Mouse (Mus musculus) neural tube, embryonic 13.5 days (tissue): Measurements from ENCODE around the gene Gsta4. TPM values are rescaled to one million over a fixed set of nuclear protein-coding genes. Genes with fewer than 3 reads are reported as not detected.
"Not testable (repeated sequence)": the region's sequence is repeated elsewhere in the genome, so short reads cannot be mapped to it uniquely, and the experiment has no call there.

Experiments
- ATAC-seq: fragments of 200-750 bp; cut with Nextera tagmentation; 2 replicates; pipeline ENCODE4 v1.8.0; 2017; ENCODE audit warnings: low read depth, mild to moderate bottlenecking, moderate TSS enrichment, moderate library complexity
- H3K27ac ChIP-seq: fragments of 300-500 bp; sonication (generic); replicated peaks from 2 replicates; pipeline ENCODE4 v1.5.1; 2015; ENCODE audit warnings: moderate library complexity, mild to moderate bottlenecking, inconsistent platforms
- H3K27me3 ChIP-seq: fragments of 300-500 bp; sonication (generic); 2 replicates; pipeline ENCODE4 v1.6.1; 2015; ENCODE audit warnings: mild to moderate bottlenecking, inconsistent platforms
- H3K36me3 ChIP-seq: fragments of 300-500 bp; sonication (generic); 2 replicates; pipeline ENCODE4 v1.6.1; 2015; ENCODE audit warnings: mild to moderate bottlenecking, inconsistent platforms
- H3K4me1 ChIP-seq: fragments of 300-500 bp; sonication (generic); replicated peaks from 2 replicates; pipeline ENCODE4 v1.6.1; 2015; ENCODE audit warnings: inconsistent platforms
- H3K4me2 ChIP-seq: fragments of 300-500 bp; sonication (generic); 2 replicates; pipeline ENCODE4 v1.6.1; 2015; ENCODE audit warnings: inconsistent platforms, mild to moderate bottlenecking, moderate library complexity
- H3K4me3 ChIP-seq: fragments of 300-500 bp; sonication (generic); 2 replicates; pipeline ENCODE4 v1.5.1; 2015; ENCODE audit warnings: mild to moderate bottlenecking, inconsistent platforms
- H3K9ac ChIP-seq: fragments of 300-500 bp; sonication (generic); 2 replicates; pipeline ENCODE4 v1.6.1; 2015; ENCODE audit warnings: moderate library complexity, mild to moderate bottlenecking, inconsistent platforms
- H3K9me3 ChIP-seq: fragments of 300-500 bp; sonication (generic); 2 replicates; pipeline ENCODE4 v1.6.1; 2016; ENCODE audit warnings: inconsistent platforms
- WGBS: fragments of 180-500 bp; shearing (Covaris S2); methylation state at CpG from one replicate; pipeline ENCODE4 v1.1.7; 2015; 5-methylcytosine and 5-hydroxymethylcytosine counted together
- polyA plus RNA-seq: library from polyadenylated mRNA; unstranded; fragments of >200 nt; fragmentation: Nextera tagmentation; extraction: Ambion mirVana; gene quantifications from 2 replicates; pipeline ENCODE4 v1.2.1, GENCODE M21; 2015

The Gsta4 gene
- polyA plus RNA-seq, 1 experiment from 2014 or later: 35.4 TPM

GRCm38 (mm10) chr9:78165454-78165853 lies 17.1 kb upstream of the Gsta4 start:
- Histone ChIP-seq H3K4me3 (no peak overlapping the region), H3K4me2 (no peak overlapping the region), H3K27me3 (no peaks in the 10 kb centered on the region), H3K9me3 (no peaks in the 10 kb centered on the region), H3K36me3 (peaks cover 92% of the 10 kb centered on the region), H3K27ac (no peak overlapping the region), H3K9ac (no peak overlapping the region), H3K4me1 (no peaks in the 10 kb centered on the region)
- 96% methylated on average over 6 of the region's 6 CpGs for WGBS
- ATAC-seq: no peak

- Histone ChIP-seq H3K9me3 (no peaks in the 10 kb centered on the region), H3K27me3 (no peaks in the 10 kb centered on the region), H3K4me1 (no peaks in the 10 kb centered on the region), H3K4me3 (no peak overlapping the region), H3K4me2 (no peak overlapping the region), H3K36me3 (peaks cover 84% of the 10 kb centered on the region), H3K9ac (no peak overlapping the region), H3K27ac (no peak overlapping the region)
- ATAC-seq: no peak
- 87% methylated on average over 19 of the region's 19 CpGs for WGBS
Measured at GRCm38 (mm10) chr9:78166694-78167452, 15.7 kb upstream of the Gsta4 start.

GRCm38 (mm10) chr9:78167453-78167969 lies 15.1 kb upstream of the Gsta4 start:
- Histone ChIP-seq H3K27me3 (no peaks in the 10 kb centered on the region), H3K4me2 (no peak overlapping the region), H3K4me1 (no peaks in the 10 kb centered on the region), H3K27ac (no peak overlapping the region), H3K9ac (no peak overlapping the region), H3K4me3 (no peak overlapping the region), H3K36me3 (peaks cover 78% of the 10 kb centered on the region), H3K9me3 (no peaks in the 10 kb centered on the region)
- 90% methylated on average over 19 of the region's 19 CpGs for WGBS
- ATAC-seq: no peak

- Histone ChIP-seq H3K27ac (no peak overlapping the region), H3K36me3 (peaks cover 66% of the 10 kb centered on the region), H3K9me3 (no peaks in the 10 kb centered on the region), H3K27me3 (no peaks in the 10 kb centered on the region), H3K4me3 (no peak overlapping the region), H3K9ac (no peak overlapping the region), H3K4me1 (no peaks in the 10 kb centered on the region), H3K4me2 (no peak overlapping the region)
- WGBS: 94% methylated on average over 6 of the region's 6 CpGs
- ATAC-seq: no peak
Measured at GRCm38 (mm10) chr9:78168864-78169263, 13.7 kb upstream of the Gsta4 start.

GRCm38 (mm10) chr9:78174016-78174415 lies 8.6 kb upstream of the Gsta4 start:
- Histone ChIP-seq H3K27ac (no peak overlapping the region; the same call in 1 of the 2 replicates), H3K4me2 (no peak overlapping the region), H3K4me1 (peaks cover 17% of the 10 kb centered on the region), H3K9ac (no peak overlapping the region), H3K4me3 (no peak overlapping the region), H3K36me3 (peaks cover 18% of the 10 kb centered on the region), H3K27me3 (no peaks in the 10 kb centered on the region), H3K9me3 (no peaks in the 10 kb centered on the region)
- WGBS: 53% methylated on average over 1 of the region's 1 CpGs
- no peak for ATAC-seq

GRCm38 (mm10) chr9:78174925-78175276 lies 7.7 kb upstream of the Gsta4 start:
- not testable (repeated sequence) for H3K9me3 ChIP-seq, H3K36me3 ChIP-seq, ATAC-seq, H3K27me3 ChIP-seq, H3K9ac ChIP-seq, H3K4me3 ChIP-seq
- peaks cover 17% of the 10 kb centered on the region for H3K4me1 ChIP-seq
- H3K4me2 ChIP-seq: 0 out of 2 replicates have a peak overlapping the region, but pooled peaks have one; percentile 16
- H3K27ac ChIP-seq: 0 out of 2 replicates have a peak overlapping the region, but pooled peaks have one; percentile 28
- WGBS: 43% methylated on average over 3 of the region's 3 CpGs

GRCm38 (mm10) chr9:78175277-78176200 lies 7.0 kb upstream of the Gsta4 start:
- Histone ChIP-seq H3K4me2 (peak overlapping the region; percentile 59), H3K27me3 (no peaks in the 10 kb centered on the region), H3K4me1 (peaks cover 17% of the 10 kb centered on the region), H3K27ac (peak overlapping the region; percentile 99), H3K9ac (peak overlapping the region; percentile 87), H3K4me3 (peak overlapping the region; percentile 58), H3K9me3 (no peaks in the 10 kb centered on the region), H3K36me3 (peaks cover 6% of the 10 kb centered on the region; the same call in 1 of the 2 replicates)
- under 1% methylated on average over 52 of the region's 58 CpGs for WGBS
- ATAC-seq: peak; percentile 98

- H3K4me1 ChIP-seq: peaks cover 17% of the 10 kb centered on the region
- no peaks in the 10 kb centered on the region for H3K36me3 ChIP-seq
- peak overlapping the region; percentile 99 for H3K27ac ChIP-seq
- peak; percentile 82 for ATAC-seq
- peak overlapping the region; percentile 58 for H3K4me3 ChIP-seq
- H3K9me3 ChIP-seq: no peaks in the 10 kb centered on the region
- peak overlapping the region; percentile 87 for H3K9ac ChIP-seq
- peak overlapping the region; percentile 59 for H3K4me2 ChIP-seq
- WGBS: under 1% methylated on average over 22 of the region's 22 CpGs
- H3K27me3 ChIP-seq: no peaks in the 10 kb centered on the region
Measured at GRCm38 (mm10) chr9:78176201-78176727, 6.3 kb upstream of the Gsta4 start.

GRCm38 (mm10) chr9:78176831-78177230 lies 5.7 kb upstream of the Gsta4 start:
- no peak for ATAC-seq
- peak overlapping the region; percentile 87 for H3K9ac ChIP-seq
- 37% methylated on average over 7 of the region's 7 CpGs for WGBS
- peak overlapping the region; percentile 99 for H3K27ac ChIP-seq
- H3K27me3 ChIP-seq: no peaks in the 10 kb centered on the region
- H3K4me3 ChIP-seq: peak overlapping the region; percentile 58
- peaks cover 17% of the 10 kb centered on the region for H3K4me1 ChIP-seq
- H3K36me3 ChIP-seq: no peaks in the 10 kb centered on the region
- H3K9me3 ChIP-seq: no peaks in the 10 kb centered on the region
- peak overlapping the region; percentile 59 for H3K4me2 ChIP-seq

GRCm38 (mm10) chr9:78178197-78178596 lies 4.4 kb upstream of the Gsta4 start:
- WGBS: 81% methylated on average over 5 of the region's 5 CpGs
- ATAC-seq: no peak

GRCm38 (mm10) chr9:78179071-78179470 lies 3.5 kb upstream of the Gsta4 start:
- H3K36me3 ChIP-seq: no peaks in the 10 kb centered on the region
- H3K4me3 ChIP-seq: no peak overlapping the region
- WGBS: 91% methylated on average over 2 of the region's 2 CpGs
- no peaks in the 10 kb centered on the region for H3K9me3 ChIP-seq
- no peaks in the 10 kb centered on the region for H3K27me3 ChIP-seq
- H3K4me2 ChIP-seq: no peak overlapping the region
- H3K27ac ChIP-seq: no peak overlapping the region
- ATAC-seq: no peak
- H3K9ac ChIP-seq: no peak overlapping the region
- peaks cover 15% of the 10 kb centered on the region for H3K4me1 ChIP-seq

More at GRCm38 (mm10) chr9:78178197-78178596, 4.4 kb upstream of the Gsta4 start:
- Histone ChIP-seq H3K4me2 (no peak overlapping the region), H3K27me3 (no peaks in the 10 kb centered on the region), H3K36me3 (no peaks in the 10 kb centered on the region), H3K4me3 (no peak overlapping the region), H3K9ac (no peak overlapping the region), H3K27ac (no peak overlapping the region), H3K4me1 (peaks cover 17% of the 10 kb centered on the region), H3K9me3 (no peaks in the 10 kb centered on the region)

- WGBS: 87% methylated on average over 9 of the region's 9 CpGs
- no peaks in the 10 kb centered on the region for H3K9me3 ChIP-seq
- H3K4me2 ChIP-seq: no peak overlapping the region
- peaks cover 5% of the 10 kb centered on the region for H3K4me1 ChIP-seq
- H3K27me3 ChIP-seq: peaks cover under 1% of the 10 kb centered on the region
- no peaks in the 10 kb centered on the region for H3K36me3 ChIP-seq
- H3K27ac ChIP-seq: no peak overlapping the region
- no peak overlapping the region for H3K9ac ChIP-seq
- no peak overlapping the region for H3K4me3 ChIP-seq
- no peak for ATAC-seq
Measured at GRCm38 (mm10) chr9:78185686-78186085, 3.1 kb downstream of the Gsta4 start.
